Mouse (Mus musculus): ENCODE measurements around the gene Kat2a.
A peak's percentile ranks its signal among the peaks of the same experiment; 100 is the strongest.

Gene Kat2a

DNA sequence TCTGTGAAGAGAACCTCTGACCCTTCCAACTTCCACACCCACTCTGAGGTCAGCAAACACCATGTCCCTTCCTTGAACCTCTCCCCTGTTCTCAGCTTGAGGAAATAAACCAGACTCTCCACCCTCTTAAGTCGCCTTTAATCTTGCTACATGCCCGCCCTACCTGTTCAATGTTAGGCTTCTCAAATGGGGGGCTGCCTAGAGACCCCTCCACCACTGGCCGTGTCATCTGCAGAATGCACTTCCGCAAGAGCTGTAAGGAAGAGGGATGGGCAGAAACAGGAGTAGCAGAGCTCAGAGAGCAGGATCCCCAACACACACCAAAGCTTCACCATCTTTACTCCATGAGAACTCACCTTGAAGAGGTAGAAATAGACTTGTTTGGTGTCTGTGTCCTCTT is 1.3 kb downstream of the Kat2a start:
- no peak for DNase-seq (ENCODE audit: low spot score)

- no peak for DNase-seq (ENCODE audit: low spot score)
Observed at GRCm38 (mm10) chr11:100710528-100710927, 1.7 kb downstream of the Kat2a start.

DNA sequence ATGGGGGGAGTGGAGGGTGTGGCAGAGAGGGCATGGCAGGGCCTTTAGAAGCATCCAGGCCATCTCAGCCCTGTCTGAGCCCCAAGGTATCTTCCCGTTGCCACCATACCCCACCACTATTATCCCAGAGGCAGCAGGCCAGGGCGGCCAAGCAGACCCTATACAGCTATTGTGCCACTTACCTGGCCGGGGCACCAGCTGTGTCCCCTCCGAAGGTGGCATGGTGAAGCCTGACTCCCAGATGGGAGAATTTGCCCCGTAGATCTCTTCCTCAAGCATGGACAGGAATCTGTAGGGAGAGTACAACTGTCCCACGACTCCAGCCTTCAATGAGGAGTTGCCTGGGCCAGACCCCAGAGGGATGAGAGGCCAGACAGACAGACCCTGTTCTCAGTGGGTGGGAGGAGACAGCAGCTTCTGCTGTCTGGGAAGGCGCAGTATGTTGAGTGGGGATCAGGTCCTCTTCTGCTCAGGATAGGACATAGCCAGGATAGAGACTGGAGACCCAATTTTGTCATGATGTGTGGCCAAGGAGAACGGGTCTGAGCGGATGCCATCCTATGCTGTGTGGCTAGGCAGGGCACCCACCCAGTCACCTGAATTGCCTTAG is 3.0 kb downstream of the Kat2a start:
- no peak for DNase-seq (ENCODE audit: low spot score)

- DNase-seq (ENCODE audit: low spot score) = no peak
Observed at GRCm38 (mm10) chr11:100705095-100705747, 7.0 kb downstream of the Kat2a start.

DNA sequence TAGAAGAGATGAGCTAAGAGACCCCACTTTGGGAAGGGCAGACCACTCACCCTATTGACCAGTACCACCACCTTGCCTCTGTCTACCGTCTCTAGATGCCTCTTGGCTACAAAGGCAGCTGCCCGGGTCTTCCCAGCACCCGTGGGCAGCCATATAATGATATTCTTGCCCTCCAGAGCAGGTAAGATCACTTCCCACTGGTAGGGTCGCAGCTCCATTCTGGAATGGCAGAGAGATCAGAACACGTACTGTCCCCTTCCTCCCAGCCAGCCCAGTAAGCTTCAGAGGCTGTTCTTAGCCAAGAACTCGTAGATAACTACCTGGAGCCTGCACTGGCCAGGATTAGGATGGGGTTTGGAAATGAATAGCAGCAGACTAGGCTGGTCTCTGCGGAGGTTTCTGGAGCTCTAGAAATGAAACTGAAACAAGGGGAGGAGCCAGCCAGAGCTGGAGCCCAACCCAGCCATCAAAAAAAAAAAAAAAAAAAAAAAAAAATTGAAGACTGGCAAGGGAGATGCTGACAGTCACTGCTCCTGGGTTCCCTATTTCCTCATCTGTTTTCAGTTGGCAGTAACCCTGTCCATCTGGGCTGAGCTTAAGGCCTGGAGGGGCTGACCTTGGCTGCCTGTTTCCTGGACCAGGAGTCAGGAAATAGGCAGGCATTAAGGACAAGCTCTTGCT is 8.3 kb downstream of the Kat2a start, which contains the start of gene Dhx58:
TSS of gene Dhx58 (minus strand) at position 421 of the 681 bp plus-strand sequence.
- DNase-seq (ENCODE audit: low spot score) = no peak

DNA sequence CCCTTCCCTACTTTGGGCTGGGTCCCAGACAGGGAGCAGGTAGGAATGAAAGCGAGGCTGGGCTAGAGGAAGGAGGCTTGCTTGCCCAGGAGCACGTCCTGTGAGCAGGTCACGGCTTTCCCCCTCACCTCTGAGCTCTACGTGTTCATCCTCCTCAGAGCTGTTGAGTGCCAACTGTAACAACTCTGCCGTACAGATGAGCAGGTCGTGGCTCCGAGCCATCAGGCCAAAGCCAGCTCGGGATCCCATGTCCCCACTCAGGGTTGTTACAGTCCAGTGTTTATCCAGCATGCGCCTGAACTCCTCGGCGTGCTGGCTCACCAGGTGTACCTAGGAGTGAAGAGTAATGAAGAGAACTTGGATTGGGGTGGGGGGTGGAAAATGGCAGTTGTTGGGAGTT is 8.9 kb downstream of the Kat2a start:
- DNase-seq (ENCODE audit: low spot score) = no peak

DNA sequence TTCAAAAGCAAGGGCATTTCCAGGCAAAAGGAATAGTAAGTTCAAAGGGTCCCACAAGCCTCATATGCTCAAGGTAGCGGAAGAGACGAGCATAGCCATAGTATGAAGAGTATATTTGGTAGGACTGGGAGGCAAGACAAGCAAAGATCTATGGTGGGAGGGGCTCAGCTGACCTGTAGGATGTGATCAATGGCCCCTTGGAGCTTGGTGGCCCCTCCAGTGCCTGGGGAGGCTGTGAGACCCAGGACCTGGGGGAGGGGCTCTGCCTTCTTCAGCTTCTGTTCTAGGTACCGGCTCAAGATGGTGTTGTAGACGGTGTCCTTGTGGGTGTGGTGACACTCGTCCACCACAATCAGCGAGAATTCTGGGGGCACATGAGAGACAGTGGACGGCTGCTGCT is 9.4 kb downstream of the Kat2a start:
- DNase-seq (ENCODE audit: low spot score) = no peak

DNA sequence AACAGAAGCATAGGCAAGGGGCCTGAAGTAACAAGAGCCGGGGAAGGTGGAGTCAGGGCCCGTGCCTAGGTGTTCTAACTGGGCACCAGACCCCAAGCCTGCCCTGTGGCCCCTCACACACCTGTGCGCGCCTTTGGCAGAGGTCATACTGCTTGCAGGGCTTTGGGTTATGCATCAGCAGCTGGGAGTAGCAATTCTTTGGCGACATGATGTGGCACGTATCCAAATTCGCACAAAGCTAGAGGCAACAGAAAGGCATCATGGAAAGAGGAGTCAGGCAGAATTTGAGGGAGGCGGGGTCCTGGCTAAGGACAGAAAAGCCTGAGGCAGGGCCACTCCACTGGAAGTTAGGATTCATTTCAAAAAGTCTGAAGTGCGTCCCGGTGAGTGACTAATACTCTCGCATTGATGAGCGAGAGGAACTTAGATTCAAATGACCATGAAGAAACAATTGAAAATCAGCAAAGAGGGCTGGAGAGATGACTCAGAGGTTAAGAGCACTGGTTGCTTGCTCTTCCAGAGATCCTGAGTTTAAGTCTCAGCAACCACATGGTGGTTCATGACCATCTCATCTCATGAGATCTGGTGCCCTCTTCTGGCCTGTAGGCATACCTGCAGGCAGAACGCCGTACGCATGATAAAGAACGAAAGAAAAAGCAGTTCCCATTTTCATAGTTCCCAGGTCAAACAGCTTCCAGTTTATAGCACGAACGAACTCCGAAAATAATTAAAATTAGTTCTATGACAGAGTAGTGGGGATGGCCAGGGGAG is 10.0 kb downstream of the Kat2a start:
- DNase-seq (ENCODE audit: low spot score) = peak; percentile 70

DNA sequence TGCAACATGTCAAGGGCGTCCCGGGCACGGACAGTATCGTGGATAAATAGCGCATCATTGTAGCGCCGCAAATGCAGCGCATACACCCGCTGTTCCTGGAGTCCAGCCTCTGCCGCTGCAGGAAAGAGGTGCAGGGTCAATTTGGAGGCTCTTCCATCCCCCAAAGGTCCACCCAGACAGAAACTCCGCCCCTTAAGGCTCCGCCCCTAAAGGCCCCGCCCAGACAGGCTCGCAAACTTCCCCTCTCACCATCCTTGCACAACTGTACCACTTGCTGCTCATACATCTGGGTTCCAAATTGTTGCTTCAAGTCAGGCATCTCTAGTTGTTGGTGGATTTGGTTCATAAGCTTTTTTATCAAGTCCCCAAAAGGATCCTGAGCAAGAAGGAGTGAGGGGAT is 11.0 kb downstream of the Kat2a start:
- DNase-seq (ENCODE audit: low spot score) = peak; percentile 39

DNA sequence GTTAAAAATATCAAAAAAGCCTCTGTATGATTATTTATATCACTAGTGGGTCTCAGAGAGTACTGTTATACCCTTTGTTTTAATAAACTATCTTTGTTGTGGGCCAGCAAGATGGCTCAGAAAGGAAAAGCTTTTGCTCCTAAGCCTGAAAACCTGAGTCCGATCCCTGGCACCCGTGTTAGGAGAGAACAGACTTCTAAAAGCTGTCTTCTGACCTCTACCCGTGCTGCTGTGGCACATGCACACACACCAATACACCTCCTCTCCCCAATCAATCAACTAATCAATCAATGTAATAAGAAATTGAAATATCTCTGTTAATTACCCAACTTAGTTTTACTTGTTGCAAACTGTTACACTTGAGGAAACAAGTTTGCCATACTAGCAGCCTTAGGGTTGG is 11.6 kb downstream of the Kat2a start:
- DNase-seq (ENCODE audit: low spot score) = no peak

GRCm38 (mm10) chr11:100697921-100698320 is 14.3 kb downstream of the Kat2a start:
- DNase-seq (ENCODE audit: low spot score) = no peak

GRCm38 (mm10) chr11:100694926-100695325 is 17.3 kb downstream of the Kat2a start:
- peak; percentile 73 for DNase-seq (ENCODE audit: low spot score)

DNA sequence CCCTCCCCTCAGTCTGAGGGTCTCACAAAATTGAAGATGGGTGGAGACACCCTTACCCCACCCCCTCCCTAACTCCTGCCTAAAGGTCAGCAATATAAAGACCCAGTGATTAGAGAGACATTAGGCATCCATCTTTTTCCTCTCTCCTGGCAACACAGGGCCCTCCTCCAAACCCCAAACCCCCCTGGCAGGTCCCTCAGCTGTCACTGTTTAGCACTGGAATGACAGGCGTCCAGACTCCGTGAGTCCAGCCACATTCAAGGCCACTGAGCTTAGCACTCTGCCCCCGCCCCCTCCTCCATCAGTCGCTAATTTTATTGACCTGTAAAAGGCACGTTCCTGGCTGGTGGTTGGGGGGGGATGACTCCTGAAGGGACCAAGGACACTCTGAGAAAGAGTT is 19.1 kb downstream of the Kat2a start:
- no peak for DNase-seq (ENCODE audit: low spot score)

DNA sequence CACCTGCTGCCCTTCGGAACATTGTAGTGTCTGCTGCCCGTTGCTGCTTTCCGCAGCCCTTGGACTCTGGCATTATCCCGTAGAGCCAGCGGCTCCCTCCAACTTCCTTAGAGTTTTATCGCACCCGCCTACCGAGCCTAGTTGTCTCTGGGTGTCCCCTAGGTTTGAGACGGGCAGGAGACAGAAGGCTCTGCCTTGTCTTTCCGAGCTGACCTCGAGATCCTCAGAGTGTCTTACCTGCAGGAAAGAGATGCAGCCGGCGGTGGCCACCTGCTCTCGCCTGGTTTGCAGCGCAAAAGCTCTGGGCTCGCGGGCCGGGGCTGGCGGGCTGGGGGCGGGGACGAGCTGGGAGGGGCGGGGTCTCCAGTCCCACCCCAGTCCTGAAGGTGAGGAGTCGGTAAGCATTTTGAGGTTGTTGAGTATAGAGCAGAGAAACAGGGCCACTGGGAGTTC is 20.1 kb downstream of the Kat2a start, which contains the start of gene Zfp385c:
TSS of gene Zfp385c (minus strand) at position 292 of the 453 bp plus-strand sequence.
- DNase-seq (ENCODE audit: low spot score) = no peak

GRCm38 (mm10) chr11:100690389-100690788 is 21.9 kb downstream of the Kat2a start:
- DNase-seq (ENCODE audit: low spot score) = no peak

DNA sequence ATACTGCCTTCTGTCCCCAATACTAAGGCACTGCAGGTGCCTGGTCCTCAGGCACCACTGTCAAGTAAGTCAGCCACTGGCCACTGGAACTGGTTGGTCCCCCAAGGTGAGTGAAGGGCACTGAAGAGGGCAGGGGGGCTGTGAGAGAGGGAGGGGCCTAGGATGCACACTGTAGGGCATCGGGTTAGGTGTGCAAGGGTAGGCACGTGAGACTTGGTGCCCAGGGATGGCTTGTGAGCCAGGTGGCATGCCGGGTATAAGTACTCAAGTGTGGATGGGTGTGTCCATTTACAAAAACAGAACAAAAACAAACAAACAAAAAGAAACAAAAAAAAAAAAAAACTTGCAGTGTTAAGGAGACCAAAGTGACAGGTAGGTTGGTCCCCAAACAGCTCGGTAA is 23.8 kb downstream of the Kat2a start:
- no peak for DNase-seq (ENCODE audit: low spot score)

- DNase-seq (ENCODE audit: low spot score) = no peak
Observed at GRCm38 (mm10) chr11:100687265-100687664, 25.0 kb downstream of the Kat2a start.

DNA sequence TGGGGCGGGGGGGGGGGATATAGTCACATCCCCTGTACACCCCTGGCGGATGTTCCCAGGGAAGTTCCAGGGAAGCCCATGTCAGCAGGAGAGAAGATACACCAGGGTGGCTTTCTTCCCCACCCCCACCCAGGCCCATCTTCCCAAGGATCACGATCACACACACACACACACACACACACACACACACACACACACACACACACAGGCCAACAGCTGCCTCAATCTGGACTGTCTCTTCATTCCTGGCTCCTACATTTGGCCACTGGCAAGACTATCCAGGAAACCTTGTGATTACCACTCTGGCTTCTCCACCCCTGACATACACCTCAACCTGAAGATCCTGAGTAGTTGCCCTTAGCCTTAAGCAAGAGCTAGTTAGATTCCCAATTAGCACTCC is 26.9 kb downstream of the Kat2a start:
- no peak for DNase-seq (ENCODE audit: low spot score)

DNA sequence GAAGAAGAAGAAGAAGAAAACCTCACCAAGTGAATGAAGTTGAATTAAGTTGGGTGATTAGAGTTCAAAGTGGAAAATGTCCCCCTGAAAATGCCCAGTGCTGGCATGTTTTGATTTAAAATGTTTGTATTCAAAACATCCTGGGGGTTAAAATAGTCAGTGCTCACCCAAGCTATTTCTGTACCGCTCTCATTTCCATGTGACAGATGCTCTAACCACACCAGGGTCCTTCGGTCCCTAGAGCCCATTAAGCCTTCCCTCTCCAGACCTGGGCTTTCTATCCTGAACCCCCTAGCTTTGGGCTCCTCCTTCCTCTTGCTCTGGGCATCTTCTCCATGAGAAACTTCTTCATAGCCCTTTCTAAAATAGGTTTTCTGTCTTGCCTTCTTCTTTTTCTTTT is 28.2 kb downstream of the Kat2a start:
- no peak for DNase-seq (ENCODE audit: low spot score)

DNA sequence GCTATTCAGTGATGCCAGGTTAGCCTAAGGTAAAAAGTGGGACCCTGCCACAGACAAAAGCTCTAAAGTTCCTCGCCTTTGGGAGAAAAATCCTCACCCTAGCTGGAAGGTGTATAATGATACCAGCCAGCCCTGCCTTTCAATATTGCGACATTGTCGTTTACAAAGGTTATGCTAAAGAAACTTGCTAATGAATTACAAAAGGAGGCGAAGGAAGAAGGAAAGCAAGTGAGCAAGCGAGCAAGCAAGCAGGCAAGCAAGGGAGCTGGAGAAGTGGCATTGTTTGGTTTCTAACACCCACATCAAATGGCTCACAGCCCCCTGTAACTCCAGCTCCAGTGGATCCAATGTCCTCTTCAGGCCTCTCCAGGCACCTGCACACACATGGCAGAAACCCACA is 29.7 kb downstream of the Kat2a start:
- no peak for DNase-seq (ENCODE audit: low spot score)

DNA sequence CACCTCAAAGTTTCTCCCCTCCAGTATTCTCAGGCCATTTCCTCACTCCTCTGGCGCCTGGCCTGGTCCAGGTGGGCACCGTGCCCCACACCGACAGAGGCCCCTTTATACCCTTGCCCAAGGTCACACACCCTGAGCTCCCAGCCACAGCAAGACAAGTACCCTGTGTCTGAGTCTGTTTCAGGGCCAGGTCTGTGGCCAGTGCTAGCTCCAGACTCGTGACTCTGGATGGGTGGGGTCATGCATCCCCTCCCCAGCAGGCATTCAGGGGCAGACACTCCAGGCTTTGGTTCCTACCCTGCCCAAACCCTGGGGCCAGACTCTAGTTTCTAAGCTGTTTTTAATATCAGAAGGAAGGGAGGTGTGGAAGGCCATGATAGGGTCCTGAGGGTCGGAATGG is 30.4 kb downstream of the Kat2a start:
- no peak for DNase-seq (ENCODE audit: low spot score)

DNA sequence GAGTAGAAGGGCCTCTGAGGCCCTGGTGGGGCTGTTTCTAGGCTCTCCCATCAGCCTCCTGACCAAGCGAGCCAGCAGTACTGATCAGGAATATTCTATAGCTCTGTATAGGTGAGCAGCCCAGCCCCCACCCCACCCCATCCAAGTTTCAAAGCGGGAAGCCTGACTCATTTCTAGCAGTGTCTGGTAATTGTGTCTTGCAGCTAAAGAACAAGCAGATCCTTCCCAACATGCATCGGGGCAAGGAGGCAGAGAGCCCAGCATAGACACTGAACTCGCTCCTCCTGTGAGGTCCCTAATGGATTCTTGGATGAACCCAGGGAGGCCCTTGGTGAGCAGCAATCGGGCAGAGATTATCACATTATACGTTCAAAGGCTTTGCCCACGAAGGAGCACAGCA is 34.5 kb downstream of the Kat2a start:
- DNase-seq (ENCODE audit: low spot score) = no peak

DNA sequence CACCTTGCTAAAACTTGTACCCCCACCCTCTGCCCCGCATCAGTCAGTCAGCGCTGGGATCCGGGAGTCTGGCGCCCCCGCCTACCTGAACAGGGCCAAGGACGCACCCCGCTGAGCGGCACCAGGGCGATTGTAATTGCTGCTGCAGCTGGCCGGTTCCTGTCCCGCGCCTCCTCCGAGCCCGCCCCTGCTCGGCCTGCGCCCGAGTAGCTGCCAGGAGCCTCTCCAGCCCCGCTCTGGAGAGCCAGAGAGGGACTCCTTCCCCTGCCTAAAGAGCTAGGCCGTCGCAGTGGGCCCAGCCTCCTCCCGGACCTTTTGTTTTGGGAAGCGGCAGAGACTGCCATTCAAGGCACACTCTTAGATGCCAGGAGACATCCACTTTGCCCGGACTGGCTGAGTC is 39.1 kb downstream of the Kat2a start:
- DNase-seq (ENCODE audit: low spot score) = no peak
